Mouse (Mus musculus): ENCODE data around the gene Il1rl2. TPM values are rescaled to one million over a fixed set of nuclear protein-coding genes. Genes with fewer than 3 reads are reported as not detected.
"Not testable (repeated sequence)": the region's sequence is repeated elsewhere in the genome, so short reads cannot be mapped to it uniquely, and the experiment has no call there.

Il1rl2 gene
- total RNA-seq (2022), result 1 to 10 TPM in 1 of 4 experiments, under 1 TPM in 3; 0.27 to 1.6 (median 0.49) TPM

GRCm38 (mm10) chr1:40324457-40324856 is at the start of gene Il1rl2:
Gene Il1rl2, plus strand, starts transcription at chr1:40324610.
- no peak for DNase-seq (ENCODE audit: low spot score in 2 of 2)

- no peak for DNase-seq (ENCODE audit: low spot score in 2 of 2)
These were observed 49.0 kb upstream of the Il1rl2 start for GRCm38 (mm10) chr1:40275285-40276013.

- DNase-seq (ENCODE audit: low spot score in 2 of 2), result no peak
These were observed 46.5 kb upstream of the Il1rl2 start for GRCm38 (mm10) chr1:40277944-40278343.

- DNase-seq (ENCODE audit: low spot score in 2 of 2), result no peak
These were observed 45.7 kb upstream of the Il1rl2 start for GRCm38 (mm10) chr1:40278720-40279119.

- DNase-seq (ENCODE audit: low spot score in 2 of 2), result no peak
These were observed 45.1 kb upstream of the Il1rl2 start for GRCm38 (mm10) chr1:40279182-40279743.

- no peak for DNase-seq (ENCODE audit: low spot score in 2 of 2)
These were observed 42.5 kb upstream of the Il1rl2 start for GRCm38 (mm10) chr1:40281950-40282349.

GRCm38 (mm10) chr1:40282394-40282793 is 42.0 kb upstream of the Il1rl2 start:
- DNase-seq (ENCODE audit: low spot score in 2 of 2), result no peak

- DNase-seq (ENCODE audit: low spot score in 2 of 2), result no peak
These were observed 40.4 kb upstream of the Il1rl2 start for GRCm38 (mm10) chr1:40283995-40284394.

GRCm38 (mm10) chr1:40290489-40291255 is 33.7 kb upstream of the Il1rl2 start:
- DNase-seq (ENCODE audit: low spot score in 2 of 2), result no peak

GRCm38 (mm10) chr1:40292231-40292630 is 32.2 kb upstream of the Il1rl2 start:
- DNase-seq (ENCODE audit: low spot score in 2 of 2), result no peak

GRCm38 (mm10) chr1:40293891-40294290 is 30.5 kb upstream of the Il1rl2 start:
- DNase-seq (ENCODE audit: low spot score in 2 of 2), result no peak

- DNase-seq (ENCODE audit: low spot score in 2 of 2), result no peak
These were observed 29.6 kb upstream of the Il1rl2 start for GRCm38 (mm10) chr1:40294824-40295223.

GRCm38 (mm10) chr1:40298053-40298452 is 26.4 kb upstream of the Il1rl2 start:
- DNase-seq (ENCODE audit: low spot score in 2 of 2), result no peak

GRCm38 (mm10) chr1:40303179-40303866 is 21.1 kb upstream of the Il1rl2 start:
- no peak for DNase-seq (ENCODE audit: low spot score in 2 of 2)

GRCm38 (mm10) chr1:40304321-40304720 is 20.1 kb upstream of the Il1rl2 start:
- not testable (repeated sequence) for DNase-seq (ENCODE audit: low spot score in 2 of 2)

- no peak for DNase-seq (ENCODE audit: low spot score in 2 of 2)
These were observed 18.3 kb upstream of the Il1rl2 start for GRCm38 (mm10) chr1:40306111-40306510.

GRCm38 (mm10) chr1:40311123-40311522 is 13.3 kb upstream of the Il1rl2 start:
- DNase-seq (ENCODE audit: low spot score in 2 of 2), result no peak

GRCm38 (mm10) chr1:40311625-40312024 is 12.8 kb upstream of the Il1rl2 start:
- no peak for DNase-seq (ENCODE audit: low spot score in 2 of 2)

GRCm38 (mm10) chr1:40314016-40314415 is 10.4 kb upstream of the Il1rl2 start:
- DNase-seq (ENCODE audit: low spot score in 2 of 2), result no peak

- no peak for DNase-seq (ENCODE audit: low spot score in 2 of 2)
These were observed 6.8 kb upstream of the Il1rl2 start for GRCm38 (mm10) chr1:40317657-40318056.

- DNase-seq (ENCODE audit: low spot score in 2 of 2), result no peak
These were observed 2.6 kb upstream of the Il1rl2 start for GRCm38 (mm10) chr1:40321824-40322223.

GRCm38 (mm10) chr1:40322543-40322942 is 1.9 kb upstream of the Il1rl2 start:
- no peak for DNase-seq (ENCODE audit: low spot score in 2 of 2)
